Mouse (Mus musculus): ENCODE results near the gene Tsc22d3.
"Not testable (repeated sequence)": the region's sequence is repeated elsewhere in the genome, so short reads cannot be mapped to it uniquely, and the experiment has no call there.

The Tsc22d3 gene

DNA sequence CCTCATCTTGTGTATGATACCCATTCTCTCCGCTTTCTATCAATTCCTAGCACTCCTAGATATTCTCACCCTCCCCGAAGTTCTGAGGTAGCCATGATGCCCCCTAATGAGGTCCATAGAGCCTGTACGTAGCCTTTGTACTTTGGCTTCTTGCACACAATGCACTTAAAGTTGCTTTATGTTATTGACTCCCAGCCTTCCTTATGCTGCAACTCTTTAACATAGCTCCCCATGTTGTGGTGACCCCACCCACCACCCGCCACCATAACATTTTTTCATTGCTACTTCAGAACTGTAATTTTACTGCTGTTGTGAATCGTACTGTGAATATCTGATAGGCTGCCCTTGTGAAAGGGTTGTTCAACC lies 74.2 kb downstream of the Tsc22d3 start:
- no peak for DNase-seq

DNA sequence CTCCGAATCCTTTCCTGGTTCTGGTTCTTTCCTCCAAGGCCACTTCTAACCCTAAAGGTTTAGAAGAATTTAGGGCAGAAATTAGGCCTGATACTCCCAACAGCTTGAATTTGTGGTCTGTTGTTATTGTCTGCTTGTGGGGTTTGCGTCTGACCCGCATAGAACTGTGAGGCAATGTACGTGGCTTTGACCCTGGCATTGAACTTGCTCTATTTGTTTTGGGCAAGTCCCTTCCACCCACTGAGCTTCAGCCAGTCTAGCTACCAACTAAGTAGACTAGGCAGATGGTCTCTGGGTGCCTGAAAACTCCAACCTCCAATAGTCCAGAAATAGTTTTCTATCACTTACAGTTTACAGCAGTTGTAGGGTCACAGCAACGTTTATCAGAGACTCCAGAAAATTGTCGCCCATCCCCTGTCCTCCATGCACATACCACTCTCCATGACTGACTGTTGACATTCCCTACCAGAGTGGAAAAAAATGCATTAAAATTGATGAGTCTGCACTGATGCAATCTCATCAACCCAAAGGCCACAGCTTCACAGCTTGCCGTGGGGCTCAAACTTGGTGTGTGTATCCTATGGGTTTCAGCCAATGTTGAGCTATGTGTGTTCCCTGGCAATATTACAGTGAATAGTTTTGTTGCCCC lies 74.7 kb downstream of the Tsc22d3 start:
- no peak for DNase-seq

DNA sequence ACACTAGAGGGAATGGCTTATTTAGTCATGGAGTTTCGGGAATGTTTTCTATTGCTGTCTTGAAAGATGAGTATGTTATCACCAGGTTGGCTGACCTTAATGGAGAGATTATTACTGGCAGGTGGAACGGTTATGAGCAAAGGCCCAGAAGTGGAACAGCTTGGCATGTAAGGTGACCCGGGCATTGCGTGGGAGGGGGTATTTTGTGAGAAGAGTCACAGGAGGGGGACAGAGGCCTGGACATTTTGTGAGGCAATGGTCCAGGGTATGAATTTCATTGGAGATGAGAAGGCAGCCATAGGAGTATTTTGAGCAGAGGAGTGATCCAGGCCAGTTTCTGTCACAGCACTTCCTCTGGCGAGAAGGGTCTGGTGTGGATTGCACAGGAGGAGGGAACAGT lies 76.2 kb downstream of the Tsc22d3 start:
- no peak for DNase-seq

DNA sequence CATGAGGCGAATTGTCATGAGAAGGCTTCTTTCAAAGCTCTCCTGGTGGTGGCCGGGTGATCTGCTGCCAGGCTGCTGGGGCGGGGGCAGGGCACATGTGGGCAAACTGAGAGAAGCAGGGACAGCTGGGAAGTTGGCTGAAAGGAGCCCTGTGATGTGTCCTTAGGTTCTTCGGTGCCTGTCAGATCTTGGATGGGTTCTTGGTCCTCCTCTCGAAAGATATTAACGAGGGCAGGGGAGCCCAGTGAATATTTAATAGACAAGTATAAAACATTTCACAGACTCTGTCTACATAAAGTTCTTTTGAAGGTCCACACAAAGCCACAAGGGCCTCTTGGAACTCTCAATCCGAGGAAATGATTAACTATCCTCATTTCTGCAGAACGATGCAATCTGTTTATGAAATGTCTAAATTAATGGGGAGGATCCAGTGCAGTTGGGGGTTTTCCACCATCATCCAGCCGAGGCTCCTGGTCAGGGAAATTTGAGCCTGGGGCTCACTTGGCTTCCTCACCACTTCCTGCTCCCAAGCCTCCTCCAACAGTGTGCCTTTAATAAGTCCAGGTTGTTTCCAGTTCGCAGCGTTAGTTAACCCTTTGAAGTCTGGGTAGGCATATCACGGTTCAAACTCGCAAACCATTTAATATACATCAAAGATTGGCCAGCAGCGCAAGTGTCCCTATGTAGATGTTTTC lies 78.2 kb downstream of the Tsc22d3 start:
- peak; percentile 36 for DNase-seq

DNA sequence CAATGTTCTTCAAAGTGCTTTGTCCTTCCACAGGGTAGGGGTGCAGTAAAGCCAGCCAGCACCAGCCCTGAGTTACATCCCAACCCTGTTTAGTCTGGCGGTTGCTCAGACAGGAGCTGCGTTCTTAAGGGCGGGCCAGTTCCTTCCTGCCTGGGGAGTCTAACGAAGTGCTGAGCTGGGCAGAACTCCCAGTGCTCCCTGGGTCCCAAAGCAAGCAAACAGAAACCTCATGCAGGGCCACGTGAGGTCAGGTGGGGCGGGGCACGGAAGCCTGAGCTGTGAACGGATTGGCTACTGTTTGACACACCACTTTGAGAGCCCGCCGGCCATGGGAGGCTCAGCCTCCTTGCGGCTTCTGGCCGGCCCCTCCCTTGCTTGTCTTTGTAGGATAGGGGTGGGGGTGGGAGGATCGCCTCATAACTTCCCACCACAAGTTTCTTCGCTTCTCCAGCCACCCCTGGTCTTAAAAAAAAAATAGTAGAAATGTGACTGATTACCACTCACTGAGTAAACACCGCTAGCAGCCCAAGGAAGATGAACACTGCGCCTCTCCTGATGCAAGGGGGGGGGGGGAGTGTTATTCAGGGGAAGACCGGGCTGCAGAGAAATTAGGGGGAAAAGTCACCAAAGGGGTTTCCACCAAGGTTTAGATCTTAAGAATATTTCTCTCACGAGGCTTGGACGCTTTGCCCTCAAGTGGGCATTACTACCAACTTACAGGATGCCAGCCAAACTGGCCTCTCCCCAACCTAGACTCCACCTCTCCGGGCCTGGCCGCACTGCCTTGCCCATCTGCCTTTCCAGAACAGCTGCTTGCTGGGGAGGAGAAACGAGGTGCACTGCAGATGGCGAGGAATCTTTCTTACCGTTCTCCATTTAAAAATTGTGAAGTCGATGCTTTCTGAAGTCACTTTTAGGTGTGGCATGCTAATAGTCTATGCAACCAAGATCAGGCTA lies 80.0 kb downstream of the Tsc22d3 start:
- peak; percentile 82 for DNase-seq

DNA sequence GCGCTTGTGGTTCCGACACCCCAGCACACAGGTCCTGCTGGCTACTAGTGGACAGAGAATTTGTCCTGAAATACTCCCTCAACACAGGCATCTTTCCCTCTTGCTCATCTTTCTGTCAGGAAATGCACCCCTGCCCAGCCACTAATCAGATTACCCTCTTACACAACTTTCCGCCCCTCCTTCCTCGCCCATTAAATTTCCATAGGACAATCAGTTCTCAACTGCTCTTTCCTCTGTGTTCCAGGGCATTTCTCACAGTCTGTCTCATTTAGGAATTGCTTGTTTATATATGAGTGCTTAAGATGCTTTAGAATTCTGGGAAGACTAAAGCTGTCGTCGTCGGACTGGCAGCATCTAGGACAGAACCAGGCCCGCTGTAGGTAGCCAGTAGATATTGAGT lies 82.1 kb downstream of the Tsc22d3 start:
- no peak for DNase-seq

DNA sequence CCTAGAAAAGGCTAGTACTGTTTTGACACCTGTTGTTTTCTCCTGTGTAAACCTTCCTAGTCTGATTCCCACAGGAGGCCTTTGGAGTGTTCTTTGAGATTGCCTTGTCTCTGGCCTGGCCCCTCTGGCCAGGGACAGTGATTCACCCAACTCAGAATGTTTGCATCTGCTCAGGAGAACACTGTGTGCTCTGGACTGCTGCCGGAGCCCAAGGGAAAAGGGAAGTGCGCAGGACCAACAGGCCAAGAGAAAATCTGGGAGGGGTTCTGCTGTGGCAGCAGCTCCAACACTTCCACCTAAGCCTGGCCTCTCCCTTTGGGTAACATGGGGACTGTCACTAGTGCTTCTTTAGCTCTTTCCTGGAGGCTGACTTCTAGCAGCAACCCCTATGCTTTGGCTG lies 87.1 kb downstream of the Tsc22d3 start:
- DNase-seq = no peak

DNA sequence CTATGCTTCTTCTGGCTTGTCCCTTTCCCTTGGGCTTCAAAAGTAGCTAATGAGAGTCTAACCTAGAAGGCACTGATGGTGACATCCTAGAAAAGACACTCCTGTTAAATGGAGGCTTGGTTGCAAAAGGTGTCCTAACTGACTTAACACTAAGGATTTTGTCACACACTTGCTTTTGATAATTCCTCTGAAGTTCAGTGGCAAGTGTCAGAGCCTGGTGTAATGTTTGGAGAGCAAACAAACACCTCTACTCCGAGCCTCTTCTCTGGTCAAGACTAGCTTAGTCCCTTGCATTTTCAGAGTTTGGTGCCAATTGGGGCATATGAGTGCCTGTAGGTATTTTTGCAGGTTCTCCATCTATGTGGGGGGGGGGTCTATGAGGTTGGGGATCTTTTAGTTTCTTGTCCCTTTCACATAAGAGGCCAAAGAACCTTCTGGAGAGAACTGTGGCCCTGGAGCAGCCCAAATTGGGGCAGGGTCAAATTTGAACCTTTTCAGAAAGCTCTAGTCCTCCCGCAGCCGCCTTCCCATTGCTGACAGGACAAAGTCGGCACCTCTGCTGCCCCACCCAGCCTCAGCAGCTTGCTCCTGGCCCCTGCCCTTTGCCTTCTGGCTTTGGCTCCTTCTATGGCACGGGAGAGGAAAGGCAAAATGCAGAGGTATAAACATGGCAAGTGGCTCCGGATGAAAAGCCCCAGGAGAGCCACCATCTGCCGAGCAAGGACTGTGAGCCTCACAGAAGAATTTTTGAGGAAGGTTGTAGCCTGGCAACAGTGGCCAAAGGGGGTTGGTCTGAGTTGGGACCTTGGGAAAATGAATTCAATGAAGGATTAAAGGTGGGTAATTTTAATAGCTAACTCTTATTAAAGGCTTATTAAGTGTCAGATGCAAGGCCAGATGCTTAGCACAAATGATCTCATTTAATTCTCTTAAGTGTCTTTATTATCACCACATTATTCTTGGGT lies 88.5 kb downstream of the Tsc22d3 start:
- DNase-seq = no peak

DNA sequence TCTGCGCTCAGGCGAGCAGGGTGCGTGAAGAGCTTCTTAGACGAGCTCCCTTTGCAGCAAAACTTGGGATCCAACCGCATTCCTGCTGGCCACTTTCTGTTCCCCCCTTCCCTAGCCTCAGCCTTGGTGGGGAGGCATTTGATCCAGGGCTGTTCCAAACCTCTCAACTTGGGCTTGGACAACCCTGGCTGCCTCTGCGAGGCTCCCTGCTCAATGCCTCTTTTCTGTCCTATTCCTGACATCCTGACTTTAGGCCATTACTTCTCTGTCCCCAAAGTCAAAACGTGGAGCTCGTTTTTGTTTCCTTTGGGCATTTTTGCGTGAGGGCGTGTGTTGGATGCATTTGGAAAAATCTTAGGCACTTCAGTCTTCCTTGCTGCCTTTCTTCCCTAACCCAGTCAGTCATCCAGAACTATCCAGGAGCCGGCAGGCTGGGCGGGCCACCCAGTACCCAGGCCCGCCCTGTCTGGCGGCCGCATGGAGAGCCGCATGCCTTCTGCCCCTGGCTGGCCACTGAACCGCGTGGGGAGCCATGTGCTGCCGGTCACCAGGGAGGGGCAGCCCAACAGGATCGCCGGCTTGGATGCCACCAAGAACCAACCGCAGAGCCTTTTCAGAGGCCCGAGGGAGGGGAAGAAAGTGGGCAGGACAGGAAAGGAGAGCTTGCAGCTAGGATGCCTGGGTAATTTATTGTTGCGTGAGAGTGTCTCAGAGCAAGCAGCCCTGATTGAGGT lies 89.6 kb downstream of the Tsc22d3 start:
- DNase-seq = no peak

DNA sequence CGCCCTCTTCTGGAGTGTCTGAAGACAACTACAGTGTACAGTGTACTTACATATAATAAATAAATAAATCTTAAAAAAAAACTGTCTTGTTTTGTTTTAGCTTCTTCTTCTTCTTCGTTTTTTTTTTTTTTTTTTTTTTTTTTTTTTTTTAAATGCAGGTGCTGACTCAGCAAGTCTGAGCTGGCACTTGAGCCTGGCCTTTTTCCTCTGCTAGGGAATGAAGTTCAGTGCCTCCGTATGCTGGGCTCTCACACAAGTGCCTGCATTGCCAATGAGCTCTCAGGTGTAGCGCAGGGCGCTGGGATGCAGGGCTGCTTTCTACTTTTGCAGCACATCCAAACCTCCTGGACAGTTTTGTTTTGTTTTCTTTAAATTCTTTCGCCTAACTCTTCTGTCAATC lies 90.6 kb downstream of the Tsc22d3 start:
- no peak for DNase-seq

DNA sequence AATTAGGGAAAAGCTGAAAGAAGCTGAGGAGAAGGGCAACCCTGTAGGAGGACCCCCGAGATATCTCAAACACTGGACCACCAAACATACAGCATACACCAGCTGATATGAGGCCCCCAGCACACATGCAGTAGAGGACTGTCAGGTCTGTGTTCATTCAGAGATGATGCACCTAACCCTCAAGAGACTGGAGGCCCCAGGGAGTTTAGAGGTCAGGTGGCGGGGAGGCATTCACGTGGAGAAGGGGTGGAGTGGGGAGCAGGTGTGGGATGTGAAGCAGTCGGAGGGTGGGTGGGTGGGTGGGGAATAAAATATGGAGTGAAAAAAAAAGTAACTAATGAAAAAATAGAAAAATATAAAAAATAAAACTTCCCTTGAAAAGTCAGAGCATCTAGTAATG lies 91.7 kb downstream of the Tsc22d3 start:
- DNase-seq = not testable (repeated sequence)

DNA sequence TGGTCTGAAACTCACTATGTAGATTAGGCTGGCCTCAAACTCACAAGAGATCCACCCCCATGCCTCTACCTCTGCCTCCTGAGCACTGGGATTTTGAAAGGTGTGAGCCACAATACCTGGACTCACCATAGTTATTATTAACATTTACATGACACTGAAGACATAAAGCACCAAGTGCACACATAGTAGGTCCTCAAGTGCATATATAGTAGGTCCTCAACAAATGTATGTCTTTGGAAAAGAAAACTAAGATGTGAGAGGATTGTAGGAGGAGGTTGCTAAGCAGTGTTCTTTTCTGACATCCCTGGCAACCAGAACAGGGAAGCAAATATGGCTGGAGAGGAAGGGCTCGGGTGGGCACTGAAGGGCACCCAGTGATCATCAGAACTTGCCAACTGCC lies 93.1 kb downstream of the Tsc22d3 start:
- DNase-seq = no peak

DNA sequence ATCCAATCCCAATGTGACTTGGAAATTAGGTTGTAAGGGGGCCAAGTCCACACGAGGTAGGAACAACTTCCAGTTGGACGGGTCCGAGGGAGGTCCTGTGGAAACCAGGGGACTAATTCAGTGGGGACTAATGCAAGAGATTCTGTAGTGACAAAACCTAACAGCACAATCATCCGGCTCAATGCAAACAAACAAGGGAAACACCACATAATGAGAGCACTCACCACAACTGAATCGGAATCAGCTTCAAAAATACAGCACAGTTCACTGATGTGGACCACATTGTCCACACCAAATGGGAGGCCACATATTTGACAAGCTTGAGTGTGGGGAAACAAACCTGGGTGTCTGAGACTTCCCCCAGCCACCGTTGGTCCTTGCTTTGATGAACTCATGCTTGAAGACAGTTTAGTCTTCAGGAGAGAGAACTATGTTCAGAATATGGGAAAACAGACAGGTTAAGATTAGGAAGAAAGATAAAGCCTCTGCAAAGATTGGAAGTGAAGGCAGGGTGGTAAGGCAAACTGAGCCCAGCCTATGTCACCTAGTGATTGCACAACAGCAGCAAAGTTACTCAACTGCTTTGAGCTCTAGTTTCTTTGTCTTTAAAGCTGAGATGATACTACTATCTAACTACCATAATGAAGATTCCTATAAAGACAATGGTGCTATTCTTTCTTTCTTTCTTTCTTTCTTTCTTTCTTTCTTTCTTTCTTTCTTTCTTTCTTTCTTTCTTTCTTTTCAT lies 93.9 kb downstream of the Tsc22d3 start:
- DNase-seq = no peak

DNA sequence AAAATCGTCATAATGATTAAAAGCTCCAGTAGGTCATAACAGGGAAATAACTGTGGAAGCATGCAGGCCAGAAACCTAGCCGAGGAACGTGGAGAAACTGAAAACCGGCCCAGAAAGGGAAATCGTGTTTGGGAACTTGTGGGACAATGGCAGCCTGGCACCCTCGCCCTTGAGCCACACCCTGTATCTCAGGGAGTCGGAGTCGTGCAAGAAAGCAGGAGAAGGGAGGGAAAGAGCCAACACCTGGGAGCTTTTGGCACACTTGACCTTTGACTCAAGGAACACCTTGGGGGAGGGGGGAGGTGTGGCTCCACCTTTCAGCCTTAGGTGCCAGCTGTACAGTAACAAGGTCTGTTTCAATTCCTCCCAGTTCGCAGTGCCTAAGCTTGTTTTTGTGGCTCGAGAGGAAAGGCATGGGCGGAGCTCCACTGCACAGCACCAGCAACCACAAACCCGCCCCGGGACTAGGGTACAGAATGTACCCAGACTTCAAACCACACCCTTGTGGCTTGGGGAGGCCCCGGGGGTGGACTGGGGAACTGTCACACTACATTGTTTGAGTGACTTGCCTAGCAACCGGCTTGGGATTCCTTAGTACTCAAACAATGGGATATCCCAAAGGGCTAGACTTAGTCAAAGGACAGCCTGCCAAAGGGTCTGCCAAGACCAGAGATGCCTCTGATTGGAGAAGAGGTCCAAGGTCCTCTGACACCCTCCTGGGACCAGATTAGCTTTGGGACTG lies 94.8 kb downstream of the Tsc22d3 start:
- peak; percentile 85 for DNase-seq

DNA sequence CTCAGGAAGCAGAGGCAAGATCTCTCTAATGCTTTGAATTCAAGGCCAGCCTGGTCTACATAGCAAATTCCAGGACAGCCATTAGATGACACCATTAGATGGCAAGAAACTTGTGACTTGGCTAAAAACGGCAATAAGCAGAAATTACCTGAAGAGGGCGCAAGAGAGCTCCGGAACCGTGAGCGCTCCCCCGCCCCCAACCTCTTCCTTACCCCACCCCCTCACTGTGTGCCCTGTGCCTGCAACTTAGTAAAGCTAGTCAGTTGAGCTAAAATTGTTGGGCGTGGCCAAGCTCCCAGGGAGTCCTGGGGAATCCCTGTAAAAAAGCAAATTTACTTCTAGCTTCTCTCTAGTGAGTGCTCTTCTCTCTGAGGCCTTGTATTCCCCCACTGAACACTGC lies 96.6 kb downstream of the Tsc22d3 start:
- peak; percentile 81 for DNase-seq

DNA sequence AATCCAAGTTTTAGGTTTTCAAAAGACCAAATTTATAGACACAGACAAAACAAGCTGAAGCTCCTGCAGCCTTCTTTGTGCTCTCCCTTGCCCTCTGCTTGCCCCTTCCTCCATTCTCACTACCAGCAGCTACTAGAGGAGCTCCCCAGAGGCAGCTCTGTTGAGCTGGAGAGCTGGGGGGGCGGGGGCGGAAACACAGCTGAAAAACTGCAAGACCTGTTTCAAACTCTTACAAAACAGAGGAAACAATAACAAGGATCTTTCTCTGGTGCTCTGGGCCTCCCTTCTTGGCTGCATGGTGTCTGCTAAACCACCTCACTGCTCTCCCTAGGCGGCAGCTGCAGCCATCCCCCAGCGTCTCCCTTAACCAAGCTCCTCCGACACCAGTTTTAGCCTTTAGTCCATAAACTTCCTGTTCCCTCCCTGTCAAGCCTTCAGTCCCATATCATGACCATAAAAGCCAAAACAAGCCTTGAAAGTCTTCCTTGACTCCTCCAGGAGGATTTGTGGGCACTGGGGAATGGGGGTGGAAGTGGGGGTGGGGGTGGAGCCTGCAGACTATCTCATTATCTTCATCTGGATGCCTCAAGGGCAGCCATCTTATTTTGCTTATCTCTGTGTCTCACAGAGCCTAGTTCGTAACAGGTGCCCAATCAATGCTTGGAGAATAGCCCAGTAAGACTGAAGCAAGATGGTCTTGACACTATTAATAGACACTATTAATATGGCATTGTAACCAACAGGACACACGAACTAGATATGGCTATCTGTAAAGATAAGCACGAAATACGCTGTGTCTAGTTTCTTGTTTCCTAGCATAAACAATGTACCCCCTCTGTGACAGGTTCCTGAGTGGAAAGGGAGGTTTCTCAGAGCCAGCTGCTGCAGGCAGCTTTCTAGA lies 98.8 kb downstream of the Tsc22d3 start:
- peak; percentile 50 for DNase-seq

DNA sequence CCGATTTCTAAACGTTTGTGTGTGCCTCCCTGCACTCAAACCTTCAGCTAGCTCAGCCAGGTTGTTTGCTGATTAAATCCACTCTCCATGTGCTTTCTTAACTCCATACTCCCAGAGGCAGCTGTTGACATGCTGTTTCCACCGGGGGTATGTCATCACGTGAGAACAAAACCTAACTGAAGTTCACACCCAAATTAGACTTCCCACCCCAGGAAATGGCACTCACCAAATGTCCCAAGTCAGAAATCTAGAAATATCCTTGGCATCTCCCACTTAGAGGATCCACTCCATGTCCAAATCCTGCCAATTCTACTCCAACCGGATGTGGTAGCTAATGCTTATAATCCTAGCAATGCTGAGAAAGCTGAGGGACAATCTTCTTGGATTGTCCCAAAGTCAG lies 100.2 kb downstream of the Tsc22d3 start:
- DNase-seq = no peak

DNA sequence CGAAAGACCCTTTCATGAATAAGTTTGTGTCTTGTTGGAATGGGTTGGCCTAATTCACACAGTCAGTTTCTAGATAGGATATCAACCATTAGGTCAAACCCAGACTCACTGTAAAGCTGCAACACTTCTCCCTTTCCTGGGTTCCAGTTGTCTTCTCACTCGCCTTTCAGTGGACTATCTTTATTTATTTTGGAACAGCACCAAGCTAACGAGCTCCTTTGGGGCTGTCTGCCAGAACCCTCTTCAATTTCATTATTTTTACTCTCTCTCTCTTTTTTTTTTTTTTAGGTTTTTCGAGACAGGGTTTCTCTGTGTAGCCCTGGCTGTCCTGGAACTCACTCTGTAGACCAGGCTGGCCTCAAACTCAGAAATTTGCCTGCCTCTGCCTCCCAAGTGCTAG lies 102.0 kb downstream of the Tsc22d3 start:
- not testable (repeated sequence) for DNase-seq

DNA sequence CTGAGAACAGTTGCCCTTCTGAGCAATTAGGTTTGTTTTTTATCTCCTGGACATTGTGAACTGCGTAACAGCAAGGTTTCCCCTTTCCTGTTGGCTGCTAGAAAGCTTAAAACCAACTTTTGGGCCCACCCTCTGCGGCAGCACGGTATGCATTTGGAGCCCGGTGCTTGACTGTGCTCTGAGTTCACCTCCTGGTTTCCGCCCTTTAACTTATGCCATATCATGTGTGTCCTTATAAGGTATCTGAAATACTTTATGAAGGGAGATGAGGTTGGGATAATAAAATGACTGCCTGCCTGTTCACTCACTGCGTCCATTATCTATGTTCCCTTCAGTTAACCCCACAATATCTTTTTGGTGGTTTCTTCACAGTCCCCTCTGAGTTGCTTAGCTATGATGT lies 106.3 kb downstream of the Tsc22d3 start:
- no peak for DNase-seq
